Mouse (Mus musculus) stomach, embryonic 14.5 days (tissue): ENCODE measurements around the gene Clybl. TPM values are rescaled to one million over a fixed set of nuclear protein-coding genes. Genes with fewer than 3 reads are reported as not detected.

Source experiments
- ATAC-seq: fragments of 200-750 bp; cut with Nextera tagmentation; 2 replicates; pipeline ENCODE4 v1.8.0; 2017; ENCODE audit warnings: low read depth, moderate TSS enrichment; ENCODE audit not compliant: insufficient number of reproducible peaks, insufficient read depth, low FRiP score
- H3K27ac ChIP-seq: fragments of 300-500 bp; sonication (generic); 2 replicates; pipeline ENCODE4 v1.5.1; 2014; ENCODE audit warnings: mild to moderate bottlenecking, low read length, moderate library complexity, mixed read lengths
- H3K27me3 ChIP-seq: fragments of 300-500 bp; sonication (generic); 2 replicates; pipeline ENCODE4 v1.6.1; 2014; ENCODE audit warnings: low read length, control low read depth, mixed read lengths; ENCODE audit not compliant: control insufficient read depth, insufficient read depth
- H3K36me3 ChIP-seq: fragments of 300-500 bp; sonication (generic); 2 replicates; pipeline ENCODE4 v1.6.1; 2014; ENCODE audit warnings: mild to moderate bottlenecking, control low read depth, low read length, moderate library complexity, mixed read lengths; ENCODE audit not compliant: control insufficient read depth, insufficient read depth
- H3K4me1 ChIP-seq: fragments of 300-500 bp; sonication (generic); 2 replicates; pipeline ENCODE4 v1.6.1; 2014; ENCODE audit warnings: low read length, control low read depth, mixed read lengths; ENCODE audit not compliant: control insufficient read depth, insufficient read depth
- H3K4me2 ChIP-seq: fragments of 300-500 bp; sonication (generic); replicated peaks from 2 replicates; pipeline ENCODE4 v1.6.1; 2014; ENCODE audit warnings: low read depth, low read length, control low read depth
- H3K4me3 ChIP-seq: fragments of 300-500 bp; sonication (generic); 2 replicates; pipeline ENCODE4 v1.5.1; 2014; ENCODE audit warnings: low read depth, low read length, control low read depth
- H3K9ac ChIP-seq: fragments of 300-500 bp; sonication (generic); replicated peaks from 2 replicates; pipeline ENCODE4 v1.6.1; 2014; ENCODE audit warnings: low read depth, mild to moderate bottlenecking, control low read depth, low read length, moderate library complexity, mixed read lengths
- H3K9me3 ChIP-seq: fragments of 300-500 bp; sonication (generic); 2 replicates; pipeline ENCODE4 v1.6.1; 2016; ENCODE audit warnings: low read depth, low read length, control low read depth; ENCODE audit not compliant: control insufficient read depth
- WGBS: fragments of 180-500 bp; shearing (Covaris S2); extraction: QIAGEN DNeasy Blood & Tissue Kit; methylation state at CpG from one replicate; pipeline ENCODE4 v1.1.7; 2014; 5-methylcytosine and 5-hydroxymethylcytosine counted together
- polyA plus RNA-seq: library from polyadenylated mRNA; unstranded; fragments of >200 nt; fragmentation: Nextera tagmentation; extraction: Ambion mirVana; gene quantifications from 2 replicates; pipeline ENCODE4 v1.2.1, GENCODE M21; 2014

Clybl gene
- polyA plus RNA-seq, 1 experiment from 2014 or later: 27.0 TPM

- H3K9me3 ChIP-seq: no peaks in the 10 kb centered on the region
- 86% methylated on average over 2 of the region's 2 CpGs for WGBS
- no peaks in the 10 kb centered on the region for H3K4me1 ChIP-seq
Observed at GRCm38 (mm10) chr14:122414786-122415185, 233.3 kb downstream of the Clybl start.

GRCm38 (mm10) chr14:122416166-122416771 lies 234.8 kb downstream of the Clybl start:
- H3K36me3 ChIP-seq: no peaks in the 10 kb centered on the region
- no peaks in the 10 kb centered on the region for H3K4me1 ChIP-seq
- no peak overlapping the region for H3K9ac ChIP-seq
- H3K4me3 ChIP-seq: no peak overlapping the region
- H3K9me3 ChIP-seq: no peaks in the 10 kb centered on the region
- H3K27me3 ChIP-seq: no peaks in the 10 kb centered on the region
- WGBS: 37% methylated on average over 4 of the region's 4 CpGs
- no peak for ATAC-seq
- H3K27ac ChIP-seq: no peak overlapping the region
- no peak overlapping the region for H3K4me2 ChIP-seq

More at GRCm38 (mm10) chr14:122414786-122415185, 233.3 kb downstream of the Clybl start:
- Histone ChIP-seq H3K4me3 (no peak overlapping the region), H3K27ac (no peak overlapping the region), H3K27me3 (no peaks in the 10 kb centered on the region), H3K9ac (no peak overlapping the region), H3K4me2 (no peak overlapping the region), H3K36me3 (no peaks in the 10 kb centered on the region)
- no peak for ATAC-seq

- no peaks in the 10 kb centered on the region for H3K4me1 ChIP-seq
- no peaks in the 10 kb centered on the region for H3K27me3 ChIP-seq
- H3K4me3 ChIP-seq: no peak overlapping the region
- ATAC-seq: no peak
- 63% methylated on average over 3 of the region's 3 CpGs for WGBS
- H3K4me2 ChIP-seq: no peak overlapping the region
- H3K9ac ChIP-seq: no peak overlapping the region
- no peaks in the 10 kb centered on the region for H3K9me3 ChIP-seq
- no peak overlapping the region for H3K27ac ChIP-seq
- H3K36me3 ChIP-seq: no peaks in the 10 kb centered on the region
Observed at GRCm38 (mm10) chr14:122424441-122424840, 242.9 kb downstream of the Clybl start.

GRCm38 (mm10) chr14:122426529-122427203 lies 245.2 kb downstream of the Clybl start:
- ATAC-seq: no peak
- Histone ChIP-seq H3K4me3 (no peak overlapping the region), H3K27ac (no peak overlapping the region), H3K4me2 (no peak overlapping the region), H3K36me3 (no peaks in the 10 kb centered on the region), H3K9me3 (no peaks in the 10 kb centered on the region), H3K27me3 (no peaks in the 10 kb centered on the region), H3K9ac (no peak overlapping the region), H3K4me1 (no peaks in the 10 kb centered on the region)
- WGBS: 34% methylated on average over 10 of the region's 10 CpGs

GRCm38 (mm10) chr14:122427204-122427560 lies 245.7 kb downstream of the Clybl start:
- no peak overlapping the region for H3K4me2 ChIP-seq
- ATAC-seq: no peak
- H3K4me1 ChIP-seq: no peaks in the 10 kb centered on the region

GRCm38 (mm10) chr14:122427654-122428053 lies 246.2 kb downstream of the Clybl start:
- H3K9ac ChIP-seq: no peak overlapping the region
- H3K4me1 ChIP-seq: no peaks in the 10 kb centered on the region
- no peaks in the 10 kb centered on the region for H3K27me3 ChIP-seq
- no peak for ATAC-seq
- no peak overlapping the region for H3K27ac ChIP-seq
- H3K4me3 ChIP-seq: no peak overlapping the region
- WGBS: 70% methylated on average over 3 of the region's 3 CpGs
- H3K4me2 ChIP-seq: no peak overlapping the region
- H3K36me3 ChIP-seq: no peaks in the 10 kb centered on the region
- no peaks in the 10 kb centered on the region for H3K9me3 ChIP-seq

More at GRCm38 (mm10) chr14:122427204-122427560, 245.7 kb downstream of the Clybl start:
- Histone ChIP-seq H3K9me3 (no peaks in the 10 kb centered on the region), H3K27me3 (no peaks in the 10 kb centered on the region), H3K27ac (no peak overlapping the region), H3K9ac (no peak overlapping the region), H3K4me3 (no peak overlapping the region), H3K36me3 (no peaks in the 10 kb centered on the region)
- WGBS: 23% methylated on average over 8 of the region's 8 CpGs

GRCm38 (mm10) chr14:122432558-122432957 lies 251.1 kb downstream of the Clybl start:
- 54% methylated on average over 3 of the region's 3 CpGs for WGBS
- no peaks in the 10 kb centered on the region for H3K27me3 ChIP-seq
- no peaks in the 10 kb centered on the region for H3K9me3 ChIP-seq
- H3K4me3 ChIP-seq: no peak overlapping the region
- no peaks in the 10 kb centered on the region for H3K36me3 ChIP-seq
- no peak overlapping the region for H3K9ac ChIP-seq
- H3K4me1 ChIP-seq: no peaks in the 10 kb centered on the region
- ATAC-seq: no peak
- H3K4me2 ChIP-seq: no peak overlapping the region
- H3K27ac ChIP-seq: no peak overlapping the region

GRCm38 (mm10) chr14:122434039-122434438 lies 252.5 kb downstream of the Clybl start:
- H3K4me2 ChIP-seq: no peak overlapping the region
- no peaks in the 10 kb centered on the region for H3K4me1 ChIP-seq
- H3K9ac ChIP-seq: no peak overlapping the region
- H3K27ac ChIP-seq: no peak overlapping the region
- 91% methylated on average over 10 of the region's 10 CpGs for WGBS
- no peak overlapping the region for H3K4me3 ChIP-seq
- H3K27me3 ChIP-seq: no peaks in the 10 kb centered on the region
- no peaks in the 10 kb centered on the region for H3K36me3 ChIP-seq
- no peaks in the 10 kb centered on the region for H3K9me3 ChIP-seq
- no peak for ATAC-seq
